Mouse (Mus musculus) midbrain, embryonic 13.5 days (tissue): ENCODE measurements around the gene Cnpy1. TPM values are rescaled to one million over a fixed set of nuclear protein-coding genes. Genes with fewer than 3 reads are reported as not detected.
A peak's percentile ranks its signal among the peaks of the same experiment; 100 is the strongest.

Experiments used
- ATAC-seq: fragments of 200-750 bp; cut with Nextera tagmentation; 2 replicates; pipeline ENCODE4 v1.8.0; 2017; ENCODE audit warnings: mild to moderate bottlenecking, moderate TSS enrichment, moderate library complexity
- H3K27ac ChIP-seq: fragments of 300-500 bp; sonication (generic); 2 replicates; pipeline ENCODE4 v1.5.1; 2015; ENCODE audit warnings: inconsistent platforms, mild to moderate bottlenecking, moderate library complexity
- H3K27me3 ChIP-seq: fragments of 300-500 bp; sonication (generic); 2 replicates; pipeline ENCODE4 v1.6.1; 2015; ENCODE audit warnings: mild to moderate bottlenecking, inconsistent platforms
- H3K36me3 ChIP-seq: fragments of 300-500 bp; sonication (generic); 2 replicates; pipeline ENCODE4 v1.6.1; 2015; ENCODE audit warnings: mild to moderate bottlenecking, inconsistent platforms
- H3K4me1 ChIP-seq: fragments of 300-500 bp; sonication (generic); replicated peaks from 2 replicates; pipeline ENCODE4 v1.6.1; 2015; ENCODE audit warnings: inconsistent platforms
- H3K4me2 ChIP-seq: fragments of 300-500 bp; sonication (generic); replicated peaks from 2 replicates; pipeline ENCODE4 v1.6.1; 2015; ENCODE audit warnings: moderate library complexity, mild to moderate bottlenecking, inconsistent platforms
- H3K4me3 ChIP-seq: fragments of 300-500 bp; sonication (generic); replicated peaks from 2 replicates; pipeline ENCODE4 v1.5.1; 2015; ENCODE audit warnings: mild to moderate bottlenecking, inconsistent platforms
- H3K9ac ChIP-seq: fragments of 300-500 bp; sonication (generic); replicated peaks from 2 replicates; pipeline ENCODE4 v1.6.1; 2015; ENCODE audit warnings: mild to moderate bottlenecking, inconsistent platforms
- H3K9me3 ChIP-seq: fragments of 300-500 bp; sonication (generic); 2 replicates; pipeline ENCODE4 v1.6.1; 2016; ENCODE audit warnings: mild to moderate bottlenecking, inconsistent platforms
- WGBS: fragments of 180-500 bp; shearing (Covaris S2); methylation state at CpG from one replicate; pipeline ENCODE4 v1.1.7; 2015; 5-methylcytosine and 5-hydroxymethylcytosine counted together
- polyA plus RNA-seq: library from polyadenylated mRNA; unstranded; fragments of >200 nt; fragmentation: Nextera tagmentation; extraction: Ambion mirVana; gene quantifications from 2 replicates; pipeline ENCODE4 v1.2.1, GENCODE M21; 2015

Cnpy1 gene
- polyA plus RNA-seq, 1 experiment from 2014 or later = 85.5 TPM

DNA sequence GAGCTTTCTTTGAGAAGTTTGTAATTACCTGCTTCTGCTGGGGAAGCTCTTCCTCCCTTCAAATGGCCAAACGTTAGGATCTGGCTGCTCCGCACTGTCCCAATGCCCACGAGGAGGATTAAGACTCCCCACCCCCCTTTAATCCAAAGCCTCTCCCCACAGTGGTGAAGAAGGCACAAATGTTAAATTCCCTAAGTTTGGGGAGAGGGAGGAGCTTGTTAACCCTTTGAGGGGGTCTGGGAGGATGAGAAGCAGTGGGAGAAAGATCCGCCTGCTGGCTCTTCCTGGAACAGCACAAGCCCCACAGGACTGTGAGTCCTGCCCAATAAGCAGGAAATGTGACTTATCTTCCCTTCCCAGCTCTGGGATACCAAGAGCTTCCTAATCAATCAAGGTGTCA, 7.5 kb downstream of the Cnpy1 start:
- H3K4me2 ChIP-seq = peak overlapping the region; percentile 29

GRCm38 (mm10) chr5:28237715-28238114, 7.9 kb downstream of the Cnpy1 start:
- H3K9ac ChIP-seq = no peak overlapping the region
- peak; percentile 43 for ATAC-seq
- H3K4me3 ChIP-seq = peak overlapping the region; percentile 7
- no peaks in the 10 kb centered on the region for H3K36me3 ChIP-seq
- H3K4me2 ChIP-seq = peak overlapping the region; percentile 29
- H3K27ac ChIP-seq = peak overlapping the region; percentile 56
- H3K9me3 ChIP-seq = no peaks in the 10 kb centered on the region
- H3K4me1 ChIP-seq = peaks cover 31% of the 10 kb centered on the region
- H3K27me3 ChIP-seq = 0 out of 2 replicates have a peak, but pooled peaks cover 11% of the 10 kb centered on the region
- WGBS = 62% methylated on average over 2 of the region's 2 CpGs

More for the DNA sequence above, 7.5 kb downstream of the Cnpy1 start:
- peak; percentile 68 for ATAC-seq
- Histone ChIP-seq H3K9ac (no peak overlapping the region), H3K4me3 (peak overlapping the region; percentile 7), H3K4me1 (peaks cover 31% of the 10 kb centered on the region), H3K27me3 (0 out of 2 replicates have a peak, but pooled peaks cover 11% of the 10 kb centered on the region), H3K9me3 (no peaks in the 10 kb centered on the region), H3K27ac (no peak overlapping the region), H3K36me3 (no peaks in the 10 kb centered on the region)
- WGBS = 9% methylated on average over 4 of the region's 4 CpGs

GRCm38 (mm10) chr5:28237055-28237454, 8.6 kb downstream of the Cnpy1 start:
- no peak overlapping the region for H3K4me3 ChIP-seq
- peaks cover 31% of the 10 kb centered on the region for H3K4me1 ChIP-seq
- 0 out of 2 replicates have a peak, but pooled peaks cover 11% of the 10 kb centered on the region for H3K27me3 ChIP-seq
- WGBS = 10% methylated on average over 4 of the region's 4 CpGs
- H3K27ac ChIP-seq = peak overlapping the region; percentile 56; the same call in 1 of the 2 replicates
- H3K4me2 ChIP-seq = no peak overlapping the region
- no peaks in the 10 kb centered on the region for H3K9me3 ChIP-seq
- peak; percentile 76 for ATAC-seq
- H3K36me3 ChIP-seq = no peaks in the 10 kb centered on the region
- no peak overlapping the region for H3K9ac ChIP-seq

DNA sequence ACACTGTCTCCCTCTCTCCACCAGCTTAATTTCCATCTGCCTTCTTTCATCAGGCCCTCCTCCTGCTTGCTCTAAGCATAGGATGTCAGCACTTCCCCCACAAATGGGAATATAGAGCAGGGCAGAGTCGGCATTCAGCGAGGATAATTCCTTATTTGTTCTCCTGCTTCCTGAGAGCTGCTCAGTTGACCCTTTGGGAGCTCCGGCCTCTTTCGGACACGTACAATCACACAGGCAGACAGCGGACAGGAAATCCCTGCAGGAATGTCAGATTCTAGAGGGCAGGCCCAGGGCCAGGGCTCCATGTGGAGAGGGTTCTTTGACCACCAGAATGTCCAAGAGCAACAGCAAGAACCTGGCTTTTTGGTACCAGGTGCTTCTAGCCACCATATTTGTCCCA, 9.5 kb downstream of the Cnpy1 start:
- Histone ChIP-seq H3K4me1 (peaks cover 31% of the 10 kb centered on the region), H3K4me2 (no peak overlapping the region), H3K9ac (no peak overlapping the region), H3K27me3 (0 out of 2 replicates have a peak, but pooled peaks cover 11% of the 10 kb centered on the region), H3K9me3 (no peaks in the 10 kb centered on the region), H3K4me3 (no peak overlapping the region), H3K27ac (peak overlapping the region; percentile 56), H3K36me3 (no peaks in the 10 kb centered on the region)
- WGBS = 4% methylated on average over 6 of the region's 6 CpGs
- ATAC-seq = peak; percentile 5; the same call in 1 of the 2 replicates

DNA sequence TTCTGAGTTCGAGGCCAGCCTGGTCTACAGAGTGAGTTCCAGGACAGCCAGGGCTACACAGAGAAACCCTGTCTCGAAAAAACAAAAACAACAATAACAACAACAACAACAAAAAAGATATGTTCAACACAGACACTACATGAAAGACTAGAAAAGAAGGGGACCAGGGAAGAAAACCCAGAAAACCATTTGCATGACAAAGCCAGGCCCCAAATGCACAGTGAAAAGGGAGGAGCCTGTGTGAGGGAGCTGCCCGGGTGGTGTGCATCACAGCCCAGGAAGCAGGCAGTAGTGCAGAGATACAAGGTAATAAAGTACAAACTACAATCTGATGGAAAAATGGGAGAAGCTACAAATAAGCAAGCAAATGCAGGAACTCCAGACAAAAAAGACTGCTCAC, 13.5 kb downstream of the Cnpy1 start:
- no peak for ATAC-seq
- H3K4me3 ChIP-seq = no peak overlapping the region
- H3K4me1 ChIP-seq = peaks cover 15% of the 10 kb centered on the region
- H3K27ac ChIP-seq = no peak overlapping the region
- H3K9ac ChIP-seq = no peak overlapping the region
- 63% methylated on average over 3 of the region's 3 CpGs for WGBS
- no peaks in the 10 kb centered on the region for H3K36me3 ChIP-seq
- no peaks in the 10 kb centered on the region for H3K9me3 ChIP-seq
- H3K4me2 ChIP-seq = no peak overlapping the region
- H3K27me3 ChIP-seq = 0 out of 2 replicates have a peak, but pooled peaks cover 5% of the 10 kb centered on the region

DNA sequence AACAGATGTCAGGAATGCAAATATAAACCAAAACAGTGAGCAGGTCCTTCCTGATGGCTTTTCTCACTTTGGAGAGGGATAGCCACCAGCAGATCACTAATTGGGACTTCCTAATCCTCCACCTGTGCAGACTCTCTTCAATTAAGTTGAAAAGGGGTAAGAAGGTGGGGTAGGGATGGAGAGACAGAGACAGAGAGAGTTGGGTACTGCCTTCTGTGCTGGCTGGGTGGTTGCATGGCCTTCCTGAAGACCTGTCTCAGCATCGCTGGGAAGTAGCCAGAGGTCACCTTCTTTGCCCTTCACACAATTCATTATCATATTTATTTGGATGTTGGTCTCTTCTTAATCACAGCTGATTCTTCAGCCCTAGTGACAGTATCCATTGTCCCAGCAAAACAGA, 26.0 kb downstream of the Cnpy1 start:
- WGBS = 84% methylated on average over 1 of the region's 1 CpGs
- H3K4me1 ChIP-seq = no peaks in the 10 kb centered on the region
- H3K27ac ChIP-seq = no peak overlapping the region
- H3K9ac ChIP-seq = no peak overlapping the region
- H3K36me3 ChIP-seq = no peaks in the 10 kb centered on the region
- H3K4me2 ChIP-seq = no peak overlapping the region
- H3K4me3 ChIP-seq = no peak overlapping the region
- H3K9me3 ChIP-seq = no peaks in the 10 kb centered on the region
- H3K27me3 ChIP-seq = peaks cover 8% of the 10 kb centered on the region; the same call in 1 of the 2 replicates
- ATAC-seq = no peak

DNA sequence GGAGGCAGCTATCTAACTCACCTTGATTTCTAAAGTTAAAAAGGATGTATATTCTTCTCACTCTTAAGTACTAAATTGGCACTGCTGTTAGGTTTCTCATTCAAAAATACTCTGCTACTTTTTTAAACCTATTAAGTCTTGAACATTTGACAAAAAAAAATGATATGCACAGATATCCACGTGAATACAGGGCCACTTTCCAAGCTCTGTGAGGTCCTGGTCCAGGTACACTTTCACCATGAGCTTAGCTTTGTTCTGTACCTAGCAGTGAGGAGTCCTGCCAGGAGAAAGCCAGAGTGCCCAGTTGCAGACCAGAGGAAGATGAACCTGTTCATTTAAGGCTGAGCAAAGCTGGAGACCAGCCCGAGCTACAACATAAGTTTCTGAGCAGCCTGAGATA, 32.2 kb downstream of the Cnpy1 start:
- Histone ChIP-seq H3K4me2 (no peak overlapping the region), H3K9me3 (no peaks in the 10 kb centered on the region), H3K36me3 (no peaks in the 10 kb centered on the region), H3K4me3 (no peak overlapping the region), H3K4me1 (peaks cover 32% of the 10 kb centered on the region), H3K27me3 (peaks cover 54% of the 10 kb centered on the region), H3K27ac (no peak overlapping the region), H3K9ac (no peak overlapping the region)
- no peak for ATAC-seq
- 57% methylated on average over 2 of the region's 2 CpGs for WGBS

DNA sequence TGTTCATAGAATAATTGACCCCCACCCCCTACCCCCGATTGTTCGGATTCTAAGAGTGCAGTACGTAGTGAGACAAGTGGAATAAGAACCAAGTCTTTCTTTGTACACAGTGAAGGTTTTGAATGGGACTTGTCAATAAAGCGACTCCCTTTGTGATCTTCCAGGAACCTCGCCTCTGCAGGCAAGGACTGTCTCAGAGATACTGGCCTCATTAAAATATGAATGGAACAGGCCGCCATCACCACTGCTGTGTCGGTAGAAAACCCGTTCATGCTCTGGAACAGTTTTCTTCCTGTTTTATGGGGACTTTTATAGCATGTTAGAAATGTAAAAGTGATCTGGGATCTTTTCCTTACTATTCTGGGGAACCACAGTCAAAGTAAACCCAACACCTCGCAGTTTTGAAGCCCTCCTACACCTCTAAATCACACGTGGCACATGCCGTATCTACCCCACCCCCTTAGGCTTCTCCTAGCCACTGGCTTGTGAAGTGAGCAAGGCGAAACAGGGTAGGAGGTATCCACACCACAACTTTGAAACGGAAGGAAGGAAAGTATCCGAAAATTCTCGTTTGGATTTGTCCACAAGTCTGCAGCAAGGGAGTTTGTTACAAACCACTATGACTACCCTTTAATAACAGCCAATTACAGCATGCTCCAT, 33.8 kb downstream of the Cnpy1 start:
- Histone ChIP-seq H3K27ac (peak overlapping the region; percentile 91), H3K4me3 (peak overlapping the region; percentile 57; the same call in 1 of the 2 replicates), H3K9ac (no peak overlapping the region; the same call in 1 of the 2 replicates), H3K4me1 (peaks cover 32% of the 10 kb centered on the region), H3K9me3 (no peaks in the 10 kb centered on the region), H3K27me3 (peaks cover 69% of the 10 kb centered on the region), H3K36me3 (no peaks in the 10 kb centered on the region), H3K4me2 (peak overlapping the region; percentile 80)
- peak; percentile 67 for ATAC-seq
- WGBS = 1% methylated on average over 15 of the region's 15 CpGs

DNA sequence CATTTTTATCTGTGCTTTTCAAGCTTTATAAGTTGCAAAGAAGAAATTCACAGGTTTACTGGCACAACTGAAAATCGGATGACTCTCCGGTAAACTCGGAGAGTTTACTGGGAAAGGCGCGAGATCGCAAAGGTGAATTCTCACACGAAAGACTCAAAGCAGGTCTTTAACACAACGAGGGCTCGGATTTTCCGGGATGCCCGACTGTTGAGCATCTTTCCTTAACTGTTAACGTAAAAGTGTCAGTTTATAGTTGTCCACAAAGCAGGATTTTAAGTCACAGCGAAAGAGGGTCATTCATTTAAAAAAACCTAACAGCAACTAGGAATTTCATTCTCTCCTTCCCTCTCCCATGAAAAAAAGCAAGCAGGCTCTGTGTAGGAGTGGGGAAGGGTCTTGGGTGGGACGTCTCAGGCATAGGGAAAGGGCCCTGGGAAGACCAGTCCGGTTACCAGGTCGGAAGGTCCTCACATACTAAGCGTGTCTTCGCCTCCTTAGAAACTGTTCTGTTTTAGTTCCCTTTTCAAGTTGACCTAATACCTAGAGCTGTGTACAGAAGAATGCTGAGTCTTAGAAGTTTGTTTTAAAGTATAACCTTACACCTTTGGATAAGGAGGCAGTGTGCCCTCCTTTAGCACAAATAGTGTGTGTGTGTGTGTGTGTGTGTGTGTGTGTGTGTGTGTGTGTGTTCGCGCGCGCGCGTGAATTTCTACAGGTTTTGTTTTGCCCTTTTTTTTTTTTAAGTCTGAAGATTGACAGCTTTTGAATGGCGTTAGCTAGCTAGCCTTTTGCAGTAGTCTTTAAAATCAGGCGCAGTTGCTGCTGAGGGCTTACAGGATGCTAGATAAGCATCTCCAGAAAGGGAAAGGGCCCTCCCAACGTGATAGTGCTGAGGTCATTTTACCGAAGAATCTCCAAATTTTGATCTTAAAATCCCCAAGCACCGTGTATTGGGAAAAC, 34.7 kb downstream of the Cnpy1 start:
- no peak for ATAC-seq
- Histone ChIP-seq H3K27ac (peak overlapping the region; percentile 91), H3K9ac (peak overlapping the region; percentile 85), H3K4me1 (peaks cover 35% of the 10 kb centered on the region), H3K27me3 (peaks cover 74% of the 10 kb centered on the region), H3K36me3 (no peaks in the 10 kb centered on the region), H3K9me3 (no peaks in the 10 kb centered on the region), H3K4me2 (peak overlapping the region; percentile 80), H3K4me3 (peak overlapping the region; percentile 57)
- WGBS = under 1% methylated on average over 29 of the region's 29 CpGs

GRCm38 (mm10) chr5:28209549-28210431, 35.8 kb downstream of the Cnpy1 start:
- under 1% methylated on average over 80 of the region's 80 CpGs for whole genome bisulfite sequencing
- Histone ChIP-seq H3K9me3 (no peaks in the 10 kb centered on the region), H3K27ac (peak overlapping the region; percentile 91), H3K27me3 (peaks cover 74% of the 10 kb centered on the region), H3K4me2 (peak overlapping the region; percentile 80), H3K4me1 (peaks cover 40% of the 10 kb centered on the region), H3K36me3 (no peaks in the 10 kb centered on the region), H3K4me3 (peak overlapping the region; percentile 57), H3K9ac (peak overlapping the region; percentile 85)
- ATAC-seq = peak; percentile 87
